Mouse (Mus musculus): ENCODE data around the gene Togaram2. TPM values are rescaled to one million over a fixed set of nuclear protein-coding genes. Genes with fewer than 3 reads are reported as not detected.
A peak's percentile ranks its signal among the peaks of the same experiment; 100 is the strongest.

Togaram2 gene
- total and polyA plus RNA-seq, 2 experiments from 2014 or later: 1.2 to 4.5 TPM

- DNase-seq (ENCODE audit: low spot score) (peak; percentile 58), ATAC-seq (ENCODE audit: low FRiP score) (no peak)
- Histone ChIP-seq H3K36me3 (ENCODE audit: insufficient read depth, low read length) (no peaks in the 10 kb centered on the region), H3K9me3 (ENCODE audit: low read length) (no peaks in the 10 kb centered on the region), H3K4me2 (ENCODE audit: low read depth, low read length, poor library complexity, severe bottlenecking) (no peak overlapping the region), H3K27me3 (ENCODE audit: insufficient read depth, low read length) (no peaks in the 10 kb centered on the region), H3K27ac (ENCODE audit: low read depth, low read length) (no peak overlapping the region), H3K9ac (replicated peaks; ENCODE audit: low read length, poor library complexity, severe bottlenecking) (no peak overlapping the region), H3K4me3 (ENCODE audit: low read depth, low read length) (no peak overlapping the region), H3K4me1 (ENCODE audit: insufficient read depth, low read length) (no peaks in the 10 kb centered on the region)
- no peak for TF ChIP-seq CTCF (IDR thresholded peaks at IDR 0.05)
Observed at GRCm38 (mm10) chr17:71720434-71720833, 47.4 kb downstream of the Togaram2 start.

- Histone ChIP-seq H3K9me3 (ENCODE audit: low read length) (no peaks in the 10 kb centered on the region), H3K9ac (replicated peaks; ENCODE audit: low read length, poor library complexity, severe bottlenecking) (no peak overlapping the region), H3K4me2 (ENCODE audit: low read depth, low read length, poor library complexity, severe bottlenecking) (no peak overlapping the region), H3K4me3 (ENCODE audit: low read depth, low read length) (no peak overlapping the region), H3K4me1 (ENCODE audit: insufficient read depth, low read length) (no peaks in the 10 kb centered on the region), H3K36me3 (ENCODE audit: insufficient read depth, low read length) (no peaks in the 10 kb centered on the region), H3K27me3 (ENCODE audit: insufficient read depth, low read length) (no peaks in the 10 kb centered on the region), H3K27ac (ENCODE audit: low read depth, low read length) (no peak overlapping the region)
- ATAC-seq (ENCODE audit: low FRiP score) (no peak), DNase-seq (ENCODE audit: low spot score) (no peak)
- no peak for TF ChIP-seq CTCF (IDR thresholded peaks at IDR 0.05)
- 69% methylated on average over 3 of the region's 3 CpGs for WGBS
Observed at GRCm38 (mm10) chr17:71721019-71721418, 48.0 kb downstream of the Togaram2 start.

GRCm38 (mm10) chr17:71730655-71731054 is 57.6 kb downstream of the Togaram2 start:
- no peak for TF ChIP-seq CTCF (IDR thresholded peaks at IDR 0.05)
- 84% methylated on average over 2 of the region's 2 CpGs for WGBS
- Histone ChIP-seq H3K9me3 (ENCODE audit: low read length) (no peaks in the 10 kb centered on the region), H3K9ac (replicated peaks; ENCODE audit: low read length, poor library complexity, severe bottlenecking) (no peak overlapping the region), H3K27me3 (ENCODE audit: insufficient read depth, low read length) (no peaks in the 10 kb centered on the region), H3K4me1 (ENCODE audit: insufficient read depth, low read length) (no peaks in the 10 kb centered on the region), H3K27ac (ENCODE audit: low read depth, low read length) (no peak overlapping the region), H3K4me3 (ENCODE audit: low read depth, low read length) (no peak overlapping the region), H3K36me3 (ENCODE audit: insufficient read depth, low read length) (no peaks in the 10 kb centered on the region), H3K4me2 (ENCODE audit: low read depth, low read length, poor library complexity, severe bottlenecking) (no peak overlapping the region)
- ATAC-seq (ENCODE audit: low FRiP score) (no peak), DNase-seq (ENCODE audit: low spot score) (no peak)

- H3K4me1 ChIP-seq (ENCODE audit: insufficient read depth, low read length): no peaks in the 10 kb centered on the region
- no peaks in the 10 kb centered on the region for H3K9me3 ChIP-seq (ENCODE audit: low read length)
- H3K4me3 ChIP-seq (ENCODE audit: low read depth, low read length): no peak overlapping the region
- TF ChIP-seq CTCF (IDR thresholded peaks at IDR 0.05): no peak
- H3K9ac ChIP-seq (replicated peaks; ENCODE audit: low read length, poor library complexity, severe bottlenecking): no peak overlapping the region
- no peaks in the 10 kb centered on the region for H3K36me3 ChIP-seq (ENCODE audit: insufficient read depth, low read length)
- no peaks in the 10 kb centered on the region for H3K27me3 ChIP-seq (ENCODE audit: insufficient read depth, low read length)
- H3K4me2 ChIP-seq (ENCODE audit: low read depth, low read length, poor library complexity, severe bottlenecking): no peak overlapping the region
- ATAC-seq (ENCODE audit: low FRiP score) (no peak), DNase-seq (ENCODE audit: low spot score) (no peak)
- H3K27ac ChIP-seq (ENCODE audit: low read depth, low read length): no peak overlapping the region
- WGBS: 77% methylated on average over 3 of the region's 3 CpGs
Observed at GRCm38 (mm10) chr17:71736442-71736841, 63.4 kb downstream of the Togaram2 start.

- TF ChIP-seq CTCF (IDR thresholded peaks at IDR 0.05): no peak
- no peak overlapping the region for H3K4me2 ChIP-seq (ENCODE audit: low read depth, low read length, poor library complexity, severe bottlenecking)
- WGBS: 86% methylated on average over 3 of the region's 3 CpGs
- H3K27ac ChIP-seq (ENCODE audit: low read depth, low read length): no peak overlapping the region
- no peaks in the 10 kb centered on the region for H3K4me1 ChIP-seq (ENCODE audit: insufficient read depth, low read length)
- no peak overlapping the region for H3K9ac ChIP-seq (replicated peaks; ENCODE audit: low read length, poor library complexity, severe bottlenecking)
- no peak for ATAC-seq (ENCODE audit: low FRiP score)
- H3K36me3 ChIP-seq (ENCODE audit: insufficient read depth, low read length): no peaks in the 10 kb centered on the region
- DNase-seq (ENCODE audit: low spot score): no peak
- no peaks in the 10 kb centered on the region for H3K9me3 ChIP-seq (ENCODE audit: low read length)
- H3K4me3 ChIP-seq (ENCODE audit: low read depth, low read length): no peak overlapping the region
- no peaks in the 10 kb centered on the region for H3K27me3 ChIP-seq (ENCODE audit: insufficient read depth, low read length)
Observed at GRCm38 (mm10) chr17:71742156-71742555, 69.1 kb downstream of the Togaram2 start.

GRCm38 (mm10) chr17:71742935-71743334 is 69.9 kb downstream of the Togaram2 start:
- ATAC-seq (ENCODE audit: low FRiP score) (no peak), DNase-seq (ENCODE audit: low spot score) (peak; percentile 34)
- Histone ChIP-seq H3K27ac (ENCODE audit: low read depth, low read length) (no peak overlapping the region), H3K4me3 (ENCODE audit: low read depth, low read length) (no peak overlapping the region), H3K9me3 (ENCODE audit: low read length) (no peaks in the 10 kb centered on the region), H3K9ac (replicated peaks; ENCODE audit: low read length, poor library complexity, severe bottlenecking) (no peak overlapping the region), H3K27me3 (ENCODE audit: insufficient read depth, low read length) (no peaks in the 10 kb centered on the region), H3K4me2 (ENCODE audit: low read depth, low read length, poor library complexity, severe bottlenecking) (no peak overlapping the region), H3K36me3 (ENCODE audit: insufficient read depth, low read length) (no peaks in the 10 kb centered on the region), H3K4me1 (ENCODE audit: insufficient read depth, low read length) (no peaks in the 10 kb centered on the region)
- WGBS: 31% methylated on average over 5 of the region's 5 CpGs
- no peak for TF ChIP-seq CTCF (IDR thresholded peaks at IDR 0.05)
